10 mouse cellular contexts compared by ENCODE assay signal in genomic region chr10:83861574-83862190, GRCm38 (mm10).
DNase-seq lines count a peak whose midpoint lies in the region; ATAC-seq and TF ChIP-seq lines count a peak whose summit lies in the region.
"Had no signal": no experiment of that assay in that cellular context is flagged by ENCODE, and none has a peak within 500 bp of the region (broad histone marks: within the 10 kb centered on the region; RNA-seq: fewer than 3 reads in every experiment).

No protein-coding gene starts in this region.

- WGBS in kidney, adult 2 months = 70% methylated on average over 5 of the region's 5 CpGs
- 56% methylated on average over 5 of the region's 5 CpGs for WGBS in limb, embryonic 13.5 days
- 74% methylated on average over 5 of the region's 5 CpGs for WGBS in kidney, embryonic 14.5 days
- 73% methylated on average over 5 of the region's 5 CpGs for WGBS in kidney, embryonic 16.5 days

- no peak overlapping the region for H3K4me3 ChIP-seq in kidney, adult 2 months (ENCODE audit: insufficient read depth, low read depth, low read length)
- H3K4me3 ChIP-seq in limb, embryonic 13.5 days = no peak overlapping the region
- no peak overlapping the region for H3K4me3 ChIP-seq in kidney, embryonic 14.5 days (ENCODE audit: low read length)
- no peak overlapping the region for H3K4me3 ChIP-seq in kidney, embryonic 16.5 days (ENCODE audit: low read length)

- H3K36me3 ChIP-seq in kidney, adult 2 months (ENCODE audit: control insufficient read depth, insufficient read depth, low read length) = no peaks in the 10 kb centered on the region
- no peaks in the 10 kb centered on the region for H3K36me3 ChIP-seq in limb, embryonic 13.5 days
- H3K36me3 ChIP-seq in kidney, embryonic 14.5 days (ENCODE audit: control insufficient read depth, insufficient read depth, low read length) = no peaks in the 10 kb centered on the region
- no peaks in the 10 kb centered on the region for H3K36me3 ChIP-seq in kidney, embryonic 16.5 days (ENCODE audit: insufficient read depth, low read length)

- no peaks in the 10 kb centered on the region; the same call in 1 of the 2 replicates for H3K4me1 ChIP-seq in kidney, adult 2 months (ENCODE audit: control insufficient read depth, insufficient read depth, low read length)
- H3K4me1 ChIP-seq in limb, embryonic 13.5 days = peaks cover 36% of the 10 kb centered on the region
- no peaks in the 10 kb centered on the region for H3K4me1 ChIP-seq in kidney, embryonic 14.5 days (ENCODE audit: control insufficient read depth, insufficient read depth, low read length)
- H3K4me1 ChIP-seq in kidney, embryonic 16.5 days (ENCODE audit: insufficient read depth, low read length) = no peaks in the 10 kb centered on the region; the same call in 1 of the 2 replicates

- TF ChIP-seq CTCF in kidney, adult 2 months (conservative IDR thresholded peaks at IDR 0.05; ENCODE audit: insufficient read depth, insufficient read length, low read depth, low read length) = no peak

- peak overlapping the region; percentile 16; the same call in 1 of the 2 replicates for H3K27ac ChIP-seq in kidney, adult 2 months (ENCODE audit: insufficient read depth, low read depth, low read length)
- H3K27ac ChIP-seq in limb, embryonic 13.5 days = no peak overlapping the region
- H3K27ac ChIP-seq in kidney, embryonic 14.5 days (ENCODE audit: low read depth, low read length) = no peak overlapping the region
- no peak overlapping the region for H3K27ac ChIP-seq in kidney, embryonic 16.5 days (ENCODE audit: low read length)

- H3K27me3 ChIP-seq in kidney, adult 2 months (replicated peaks; ENCODE audit: control insufficient read depth, insufficient read depth, low read length) = no peaks in the 10 kb centered on the region
- no peaks in the 10 kb centered on the region for H3K27me3 ChIP-seq in limb, embryonic 13.5 days
- no peaks in the 10 kb centered on the region for H3K27me3 ChIP-seq in kidney, embryonic 14.5 days (ENCODE audit: control insufficient read depth, insufficient read depth, low read length)
- H3K27me3 ChIP-seq in kidney, embryonic 16.5 days (ENCODE audit: insufficient read depth, low read length) = no peaks in the 10 kb centered on the region

- TF ChIP-seq POLR2A in kidney, adult 2 months (IDR thresholded peaks at IDR 0.05; ENCODE audit: low read depth, low read length) = no peak

- H3K9ac ChIP-seq in limb, embryonic 13.5 days = no peak overlapping the region
- H3K9ac ChIP-seq in kidney, embryonic 14.5 days (ENCODE audit: low read depth, low read length) = no peak overlapping the region
- H3K9ac ChIP-seq in kidney, embryonic 16.5 days (replicated peaks; ENCODE audit: low read length) = no peak overlapping the region

- no peaks in the 10 kb centered on the region; the same call in 1 of the 2 replicates for H3K9me3 ChIP-seq in limb, embryonic 13.5 days
- no peaks in the 10 kb centered on the region for H3K9me3 ChIP-seq in kidney, embryonic 14.5 days (ENCODE audit: control insufficient read depth, low read length)
- H3K9me3 ChIP-seq in kidney, embryonic 16.5 days (ENCODE audit: low read length) = no peaks in the 10 kb centered on the region

- no peak for ATAC-seq in cerebellum, adult (ENCODE audit: insufficient number of reproducible peaks, low FRiP score, low TSS enrichment)
- ATAC-seq in limb, embryonic 13.5 days (ENCODE audit: low FRiP score, low read depth) = peak; percentile 48
- ATAC-seq in kidney, embryonic 14.5 days (ENCODE audit: low FRiP score, low TSS enrichment) = no peak
- ATAC-seq in kidney, embryonic 16.5 days (ENCODE audit: low FRiP score, low TSS enrichment) = no peak

- H3K4me2 ChIP-seq in limb, embryonic 13.5 days (replicated peaks) = no peak overlapping the region
- H3K4me2 ChIP-seq in kidney, embryonic 14.5 days (replicated peaks; ENCODE audit: low read depth, low read length) = no peak overlapping the region
- H3K4me2 ChIP-seq in kidney, embryonic 16.5 days (replicated peaks; ENCODE audit: low read depth, low read length) = no peak overlapping the region

- peak; percentile 2 for DNase-seq in cerebellum, adult 9-10 months
- no peak for DNase-seq in kidney, adult 2 months
- DNase-seq in kidney, postnatal 10 days = no peak
- DNase-seq in adrenal gland, postnatal 25 days = peak; percentile 36
- DNase-seq: B cell, adult 2 months; kidney, adult 8-10 months had no signal

Comparison
In these comparisons a context has a peak if more than half of its experiments do, and no peak if none do; other contexts are left out.
1. DNase-seq: peak in cerebellum, adult 9-10 months (single experiment) and adrenal gland, postnatal 25 days (single experiment); none in kidney, adult 2 months (single experiment) and kidney, postnatal 10 days (single experiment).